Mouse (Mus musculus): ENCODE data around the gene Urb1. TPM values are rescaled to one million over a fixed set of nuclear protein-coding genes. Genes with fewer than 3 reads are reported as not detected.
A peak's percentile ranks its signal among the peaks of the same experiment; 100 is the strongest.

Gene Urb1
- total RNA-seq (2022) = 10 to 100 TPM; 15.5 to 18.9 (median 16.8) TPM

- DNase-seq (ENCODE audit: low spot score in 2 of 2) = peak; percentile 96
These were observed at the start of gene Urb1 for GRCm38 (mm10) chr16:90809975-90810715. Urb1 (minus strand) TSS chr16:90810413.

GRCm38 (mm10) chr16:90858206-90858605 is 48.0 kb upstream of the Urb1 start:
- no peak for DNase-seq (ENCODE audit: low spot score in 2 of 2)

DNA sequence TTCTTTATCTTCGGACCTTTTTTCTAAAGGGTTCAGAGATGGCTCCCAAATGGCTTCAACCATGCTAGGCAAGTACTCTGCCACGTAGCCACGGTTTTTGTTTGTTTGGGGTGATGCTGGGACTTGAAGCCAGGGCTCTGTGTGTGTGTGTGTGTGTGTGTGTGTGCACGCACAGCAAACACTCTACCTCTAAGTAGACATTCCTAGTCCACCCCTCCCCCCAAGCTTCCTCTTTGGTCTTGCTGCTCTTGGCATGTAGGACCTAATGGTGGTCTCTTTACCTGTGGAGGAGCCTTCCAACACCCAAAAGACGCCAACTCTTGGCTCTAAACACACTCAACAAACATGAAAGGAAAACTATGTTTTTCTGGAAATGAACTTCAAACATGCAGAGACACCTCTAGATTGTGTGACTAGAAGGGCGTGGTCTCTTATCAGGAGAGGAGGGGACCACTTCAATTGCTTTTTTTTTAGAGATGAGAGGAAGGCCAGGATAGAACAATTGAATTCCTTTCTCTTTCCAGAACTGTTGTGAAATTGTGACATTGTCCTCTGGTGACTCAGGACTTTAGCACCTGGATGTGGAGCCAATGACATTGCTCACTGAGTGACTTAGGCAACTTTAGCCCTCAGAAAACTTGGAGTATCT is 46.5 kb upstream of the Urb1 start:
- no peak for DNase-seq (ENCODE audit: low spot score in 2 of 2)

DNA sequence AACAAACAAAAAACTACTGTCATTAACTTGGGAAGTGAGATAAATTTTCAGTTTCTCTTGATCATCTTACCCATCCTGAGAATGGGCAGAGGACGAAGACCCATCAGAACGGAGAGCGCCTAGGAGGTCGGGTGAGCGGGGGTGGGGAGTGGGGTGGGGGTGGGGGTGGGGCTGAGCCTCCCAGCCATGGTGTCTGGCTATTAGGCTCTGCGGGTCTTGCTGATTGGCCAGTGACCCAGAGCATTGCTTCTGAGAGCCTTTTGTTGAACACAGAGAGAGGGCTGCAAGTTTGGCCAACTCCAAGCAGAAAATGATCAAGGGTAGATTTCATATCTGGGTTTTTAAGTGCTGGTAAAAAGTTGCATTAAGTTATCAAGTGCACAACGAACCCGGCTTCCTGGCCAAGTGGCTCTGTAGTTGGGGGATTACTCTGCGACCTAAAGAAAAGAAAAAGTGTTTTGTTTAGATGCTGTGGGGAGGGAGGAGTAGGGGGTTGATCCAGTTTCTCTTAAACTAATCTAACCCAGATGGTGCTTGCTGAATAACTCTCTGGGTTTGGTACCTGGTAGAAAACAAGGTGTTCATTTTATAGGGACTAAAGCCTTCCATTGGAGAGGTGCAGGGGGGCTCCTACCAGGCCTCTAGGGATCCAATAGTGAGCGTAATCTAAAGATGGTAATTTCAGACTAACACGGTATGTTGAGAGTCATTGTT is 41.6 kb upstream of the Urb1 start:
- DNase-seq (ENCODE audit: low spot score in 2 of 2) = no peak

- DNase-seq (ENCODE audit: low spot score in 2 of 2) = no peak
These were observed 40.7 kb upstream of the Urb1 start for GRCm38 (mm10) chr16:90850881-90851280.

GRCm38 (mm10) chr16:90849262-90849661 is 39.0 kb upstream of the Urb1 start:
- no peak for DNase-seq (ENCODE audit: low spot score in 2 of 2)

DNA sequence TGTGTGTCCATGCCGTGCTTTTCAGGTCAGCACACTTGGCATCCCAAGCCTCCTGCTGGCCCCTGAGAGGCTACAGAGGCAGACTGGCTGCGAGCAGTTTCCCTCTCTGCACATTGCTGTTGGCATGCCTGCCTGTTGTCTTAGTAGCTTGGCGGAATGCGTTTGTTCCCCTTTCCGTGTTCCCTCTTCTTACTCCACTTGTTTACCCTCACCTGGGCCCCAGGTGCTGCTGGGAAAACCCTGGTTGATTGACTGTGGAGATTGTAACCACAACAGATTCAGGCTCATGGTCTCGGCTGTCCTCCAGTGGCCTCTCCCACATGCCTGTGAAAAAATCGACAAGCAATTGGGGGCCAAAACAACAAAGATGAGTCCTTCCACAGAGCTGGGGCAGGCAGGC is 38.5 kb upstream of the Urb1 start:
- DNase-seq (ENCODE audit: low spot score in 2 of 2) = no peak

- no peak for DNase-seq (ENCODE audit: low spot score in 2 of 2)
These were observed 35.4 kb upstream of the Urb1 start for GRCm38 (mm10) chr16:90845591-90845990.

DNA sequence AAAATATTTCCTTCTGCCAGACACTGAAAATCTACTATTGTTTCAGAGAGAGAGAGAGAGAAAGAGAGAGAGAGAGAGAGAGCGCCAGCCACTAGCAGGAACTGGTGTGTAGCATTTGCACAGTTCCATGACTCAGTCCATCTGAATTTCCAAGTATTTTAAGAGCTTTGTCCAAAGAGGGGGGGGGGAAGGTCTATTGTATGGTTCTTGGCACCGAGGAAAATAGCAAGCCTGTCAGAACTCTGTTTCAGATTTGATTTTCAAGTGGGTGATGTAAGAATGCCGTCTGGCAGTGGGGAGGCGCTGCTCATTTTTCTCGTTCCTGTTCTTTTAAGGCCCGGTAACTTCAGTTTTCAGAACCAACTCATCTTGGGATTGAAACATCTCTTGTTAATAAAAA is 34.8 kb upstream of the Urb1 start:
- DNase-seq (ENCODE audit: low spot score in 2 of 2) = no peak

DNA sequence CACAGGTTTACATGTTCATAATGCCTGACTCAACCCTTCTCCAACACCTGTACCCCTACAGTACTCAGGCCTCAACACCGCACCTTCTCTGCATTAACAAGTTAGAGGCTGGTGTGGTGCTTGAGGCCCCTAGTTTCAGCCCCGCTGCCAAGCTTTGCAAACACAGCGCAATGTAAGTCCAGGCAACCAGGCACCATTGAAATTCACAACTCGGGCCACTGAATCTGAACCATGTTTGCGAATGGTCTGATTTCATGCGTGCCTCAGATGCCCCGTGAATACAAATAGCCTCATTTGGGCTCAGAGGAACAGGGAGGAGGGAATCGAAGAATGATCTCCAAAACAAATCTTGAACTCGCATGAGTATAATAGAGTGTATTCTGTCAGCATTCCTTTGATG is 32.0 kb upstream of the Urb1 start:
- no peak for DNase-seq (ENCODE audit: low spot score in 2 of 2)

DNA sequence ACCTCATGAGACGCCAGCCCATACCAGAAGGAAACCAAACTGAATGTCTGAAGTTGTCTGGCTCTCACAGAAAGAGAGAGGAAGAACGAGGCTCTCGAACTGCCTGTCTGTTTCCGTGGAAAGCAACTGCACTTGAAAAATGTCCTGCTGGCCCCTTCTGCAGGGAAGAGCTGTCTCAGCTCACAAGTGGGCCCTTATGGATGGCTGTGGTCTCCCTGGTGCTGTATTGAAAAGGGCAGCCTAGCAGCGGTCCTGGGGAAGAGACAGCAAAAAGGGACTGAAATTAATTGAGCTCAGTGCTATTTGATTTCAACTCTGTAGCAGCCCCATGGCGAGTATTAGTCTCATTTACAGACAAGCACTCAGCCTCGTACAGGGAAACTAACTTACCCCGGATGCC is 27.2 kb upstream of the Urb1 start:
- DNase-seq (ENCODE audit: low spot score in 2 of 2) = no peak

DNA sequence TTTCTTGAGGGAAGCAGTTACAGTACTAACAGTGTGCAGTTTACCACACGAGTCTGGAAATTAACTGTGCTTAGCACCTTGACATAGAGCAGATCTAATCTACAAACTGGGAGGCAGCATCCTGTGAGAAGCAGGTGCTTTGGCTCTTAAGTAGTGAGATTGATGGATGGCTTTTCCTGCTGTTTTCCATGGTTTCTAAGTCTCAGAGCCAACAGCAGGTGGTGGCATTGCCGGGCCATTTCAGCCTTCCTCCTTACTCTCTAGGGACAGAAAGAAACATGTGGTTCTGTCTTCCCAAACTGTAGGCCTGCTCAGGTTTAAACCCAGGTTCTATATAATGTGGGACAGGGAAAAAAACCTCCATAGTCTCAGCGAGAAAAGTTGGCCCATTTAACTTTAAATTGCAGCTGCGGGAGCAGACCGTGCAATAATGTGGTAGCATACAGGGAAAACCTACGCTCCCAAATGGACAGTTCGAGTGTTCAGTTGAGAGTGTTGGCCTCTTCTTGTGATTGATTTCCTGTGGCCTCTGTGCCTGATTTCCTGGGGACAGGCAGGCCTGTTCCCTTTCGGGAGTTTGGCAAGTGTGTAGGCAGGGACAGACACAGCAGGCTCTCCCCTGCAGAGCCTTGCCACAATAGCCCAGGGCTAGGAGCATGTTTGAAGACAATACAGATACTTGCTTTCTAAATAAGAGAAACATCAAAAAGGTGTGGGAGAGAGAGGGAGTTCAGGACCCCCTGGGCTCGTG is 23.0 kb upstream of the Urb1 start:
- DNase-seq (ENCODE audit: low spot score in 2 of 2) = no peak

DNA sequence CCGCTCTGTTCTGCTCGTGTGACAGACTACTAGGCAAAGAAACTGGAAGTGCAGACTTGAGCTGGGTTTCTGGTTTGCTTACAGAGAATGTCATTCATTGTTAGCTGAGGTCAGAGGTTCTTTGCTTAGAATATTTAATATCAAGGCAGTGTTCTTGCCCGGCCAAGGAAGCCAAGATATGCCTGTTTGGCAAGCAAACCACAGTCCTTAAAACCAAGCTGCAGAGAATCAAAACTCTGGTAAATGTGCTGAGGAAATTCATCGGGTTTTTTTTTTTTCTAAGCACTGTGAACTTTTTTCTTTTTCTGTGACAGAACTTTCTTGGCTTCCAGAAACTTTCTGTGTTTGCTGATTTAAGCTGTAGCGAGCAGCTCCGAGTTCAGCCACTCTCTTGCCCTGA is 22.3 kb upstream of the Urb1 start:
- no peak for DNase-seq (ENCODE audit: low spot score in 2 of 2)

GRCm38 (mm10) chr16:90831676-90832075 is 21.5 kb upstream of the Urb1 start:
- no peak for DNase-seq (ENCODE audit: low spot score in 2 of 2)

GRCm38 (mm10) chr16:90830686-90831439 is 20.6 kb upstream of the Urb1 start:
- peak; percentile 37 to 57 for DNase-seq (ENCODE audit: low spot score in 2 of 2)

DNA sequence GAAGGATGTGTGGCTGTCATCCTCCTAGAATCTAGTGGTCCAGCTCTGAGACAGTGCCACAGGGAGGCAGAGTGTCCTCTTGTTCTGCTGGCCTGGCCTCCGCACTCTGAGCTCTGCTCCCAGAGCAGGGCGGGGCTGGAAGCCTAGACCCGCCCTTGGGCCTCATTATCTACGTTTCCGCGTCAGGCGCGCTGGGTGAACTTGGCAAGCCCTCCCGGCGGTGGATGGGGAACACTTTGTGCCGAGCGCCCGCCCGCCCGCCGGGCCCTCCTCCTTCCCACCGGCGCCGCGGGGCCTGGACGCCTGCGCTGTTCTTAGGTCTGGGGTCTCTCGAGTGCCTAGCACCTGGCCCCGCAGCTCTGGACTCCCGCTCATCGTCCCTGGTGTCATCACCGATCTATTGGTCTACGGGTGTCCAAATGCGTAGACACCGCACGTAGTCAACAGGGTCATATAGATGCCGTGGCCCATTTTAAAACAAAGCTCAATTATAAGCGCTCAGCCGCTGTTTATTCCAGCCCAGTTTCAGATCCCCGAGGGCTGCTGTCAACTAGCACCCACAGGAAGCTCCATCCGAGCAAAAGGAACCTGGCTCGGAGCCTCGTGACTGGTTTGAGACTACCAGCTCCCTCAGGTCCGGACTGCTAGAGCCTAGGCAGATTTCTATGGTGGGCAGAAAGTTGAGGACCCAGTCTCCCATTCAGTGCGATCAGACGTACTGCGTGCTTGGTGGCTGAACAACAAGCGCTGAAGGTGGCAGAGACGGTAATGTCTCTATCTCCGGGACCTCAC is 19.9 kb upstream of the Urb1 start:
- DNase-seq (ENCODE audit: low spot score in 2 of 2) = peak; percentile 57 to 76

DNA sequence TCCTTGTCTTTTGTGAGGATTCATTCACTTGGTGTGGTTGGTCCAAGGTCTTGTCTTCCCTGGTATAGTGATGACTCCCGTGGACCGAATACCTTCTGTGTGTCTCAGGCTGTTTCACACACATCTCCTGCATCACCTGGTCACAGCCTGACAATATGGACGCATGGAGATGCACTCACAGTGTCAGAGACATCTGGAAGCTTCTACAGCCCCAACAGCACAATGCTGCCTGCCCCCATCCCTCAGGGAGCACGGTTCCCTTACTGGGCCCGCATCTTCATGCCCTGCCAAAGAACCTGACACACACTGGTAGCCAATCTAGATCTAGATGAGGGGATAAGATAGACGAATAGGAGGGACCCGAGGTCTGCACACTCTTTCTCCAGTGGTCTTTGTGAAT is 18.9 kb upstream of the Urb1 start:
- DNase-seq (ENCODE audit: low spot score in 2 of 2) = no peak

DNA sequence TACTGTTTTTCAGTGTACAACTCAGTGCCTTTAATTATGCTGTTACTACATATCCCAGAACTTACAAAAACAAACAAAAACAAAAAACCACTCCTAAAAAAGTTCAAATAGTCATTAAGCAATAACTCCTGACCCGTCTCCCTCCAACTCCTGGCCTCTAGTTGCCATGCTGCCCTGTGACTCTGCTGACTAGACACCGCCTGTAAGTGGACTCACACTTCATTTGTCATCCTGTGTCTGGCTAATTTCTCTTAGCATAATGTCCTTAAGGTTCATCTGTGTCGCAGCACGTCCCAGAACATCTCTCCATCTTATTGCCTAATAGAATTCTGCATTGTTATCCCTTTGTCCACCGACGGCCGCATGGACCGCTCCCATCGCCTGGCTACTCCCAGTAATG is 17.3 kb upstream of the Urb1 start:
- no peak for DNase-seq (ENCODE audit: low spot score in 2 of 2)

- DNase-seq (ENCODE audit: low spot score in 2 of 2) = no peak
These were observed 16.2 kb upstream of the Urb1 start, which contains the start of gene Eva1c for GRCm38 (mm10) chr16:90826457-90826856. Eva1c (plus strand) TSS chr16:90826719.

DNA sequence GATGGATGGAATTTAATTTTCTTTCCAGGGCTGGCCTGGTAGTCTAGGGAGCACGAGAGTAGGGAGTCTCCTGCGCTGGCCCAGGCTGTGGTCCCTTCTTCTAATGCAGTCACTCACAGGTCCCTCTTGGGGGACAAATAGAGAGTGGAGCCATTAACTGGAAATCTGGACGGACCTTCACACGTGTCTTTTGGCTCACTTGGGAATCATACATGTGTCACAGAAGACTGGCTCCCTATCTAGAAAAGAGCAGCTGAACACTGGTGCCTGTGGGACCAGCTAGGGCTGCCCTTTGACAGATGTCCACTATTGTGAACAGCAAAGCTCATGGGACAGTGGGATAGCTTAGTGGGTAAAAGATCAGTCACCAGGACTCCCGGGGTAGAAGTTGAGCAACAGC is 15.8 kb upstream of the Urb1 start:
- no peak for DNase-seq (ENCODE audit: low spot score in 2 of 2)

All from left cerebral cortex, adult 8-10 months (tissue).